Mouse (Mus musculus): ENCODE measurements around the gene Cdc34. TPM values are rescaled to one million over a fixed set of nuclear protein-coding genes. Genes with fewer than 3 reads are reported as not detected.

Gene Cdc34
- polyA plus RNA-seq, 1 experiment from 2014 or later = 80.5 TPM

- Histone ChIP-seq H3K9me3 (replicated peaks; ENCODE audit: control insufficient read depth, low read length) (no peaks in the 10 kb centered on the region), H3K4me1 (ENCODE audit: control insufficient read depth, low read depth, low read length) (peaks cover 32% of the 10 kb centered on the region), H3K4me3 (ENCODE audit: low read depth, low read length) (peak within 1 kb of the TSS; percentile 64), H3K9ac (ENCODE audit: low read depth, low read length) (no peak within 1 kb of the TSS), H3K36me3 (ENCODE audit: control insufficient read depth, insufficient read depth) (peaks cover 8% of the 10 kb centered on the region), H3K4me2 (ENCODE audit: low read depth, low read length) (peak within 1 kb of the TSS; percentile 86), H3K27me3 (ENCODE audit: control insufficient read depth, insufficient read depth, low read depth, low read length) (peaks cover 58% of the 10 kb centered on the region), H3K27ac (ENCODE audit: low read length) (no peak within 1 kb of the TSS)
- ATAC-seq (ENCODE audit: low read depth) = no peak
- 2% methylated on average over 31 of the region's 91 CpGs for WGBS (ENCODE audit: insufficient replicate concordance)
Observed at GRCm38 (mm10) chr10:79716254-79716987, 34.4 kb downstream of the Cdc34 start, which contains the start of gene Hcn2. Gene Hcn2, plus strand, starts transcription at chr10:79716634.

- no peak overlapping the region for H3K27ac ChIP-seq (ENCODE audit: low read length)
- no peak overlapping the region for H3K9ac ChIP-seq (ENCODE audit: low read depth, low read length)
- WGBS (ENCODE audit: insufficient replicate concordance) = under 1% methylated on average over 38 of the region's 44 CpGs
- peak overlapping the region; percentile 64 for H3K4me3 ChIP-seq (ENCODE audit: low read depth, low read length)
- no peaks in the 10 kb centered on the region for H3K9me3 ChIP-seq (replicated peaks; ENCODE audit: control insufficient read depth, low read length)
- no peak for ATAC-seq (ENCODE audit: low read depth)
- peaks cover 2% of the 10 kb centered on the region for H3K36me3 ChIP-seq (ENCODE audit: control insufficient read depth, insufficient read depth)
- peak overlapping the region; percentile 86 for H3K4me2 ChIP-seq (ENCODE audit: low read depth, low read length)
- H3K4me1 ChIP-seq (ENCODE audit: control insufficient read depth, low read depth, low read length) = peaks cover 30% of the 10 kb centered on the region
- peaks cover 58% of the 10 kb centered on the region for H3K27me3 ChIP-seq (ENCODE audit: control insufficient read depth, insufficient read depth, low read depth, low read length)
Observed at GRCm38 (mm10) chr10:79716988-79717355, 35.0 kb downstream of the Cdc34 start.

GRCm38 (mm10) chr10:79717640-79718357, 35.8 kb downstream of the Cdc34 start:
- no peaks in the 10 kb centered on the region for H3K9me3 ChIP-seq (replicated peaks; ENCODE audit: control insufficient read depth, low read length)

GRCm38 (mm10) chr10:79721089-79721488, 39.1 kb downstream of the Cdc34 start:
- WGBS (ENCODE audit: insufficient replicate concordance) = 47% methylated on average over 5 of the region's 5 CpGs
- H3K4me2 ChIP-seq (ENCODE audit: low read depth, low read length) = no peak overlapping the region
- no peaks in the 10 kb centered on the region for H3K9me3 ChIP-seq (replicated peaks; ENCODE audit: control insufficient read depth, low read length)
- no peak for ATAC-seq (ENCODE audit: low read depth)
- H3K27me3 ChIP-seq (ENCODE audit: control insufficient read depth, insufficient read depth, low read depth, low read length) = peaks cover 37% of the 10 kb centered on the region
- peaks cover 16% of the 10 kb centered on the region for H3K4me1 ChIP-seq (ENCODE audit: control insufficient read depth, low read depth, low read length)
- no peak overlapping the region for H3K4me3 ChIP-seq (ENCODE audit: low read depth, low read length)
- H3K27ac ChIP-seq (ENCODE audit: low read length) = no peak overlapping the region
- H3K36me3 ChIP-seq (ENCODE audit: control insufficient read depth, insufficient read depth) = no peaks in the 10 kb centered on the region
- H3K9ac ChIP-seq (ENCODE audit: low read depth, low read length) = no peak overlapping the region

More at GRCm38 (mm10) chr10:79717640-79718357, 35.8 kb downstream of the Cdc34 start:
- 4% methylated on average over 43 of the region's 43 CpGs for WGBS (ENCODE audit: insufficient replicate concordance)
- Histone ChIP-seq H3K4me2 (ENCODE audit: low read depth, low read length) (0 out of 2 replicates have a peak overlapping the region, but pooled peaks have one; percentile 86), H3K4me1 (ENCODE audit: control insufficient read depth, low read depth, low read length) (peaks cover 22% of the 10 kb centered on the region), H3K36me3 (ENCODE audit: control insufficient read depth, insufficient read depth) (no peaks in the 10 kb centered on the region), H3K4me3 (ENCODE audit: low read depth, low read length) (peak overlapping the region; percentile 64; the same call in 1 of the 2 replicates), H3K27me3 (ENCODE audit: control insufficient read depth, insufficient read depth, low read depth, low read length) (peaks cover 58% of the 10 kb centered on the region), H3K27ac (ENCODE audit: low read length) (no peak overlapping the region), H3K9ac (ENCODE audit: low read depth, low read length) (no peak overlapping the region)
- no peak for ATAC-seq (ENCODE audit: low read depth)

DNA sequence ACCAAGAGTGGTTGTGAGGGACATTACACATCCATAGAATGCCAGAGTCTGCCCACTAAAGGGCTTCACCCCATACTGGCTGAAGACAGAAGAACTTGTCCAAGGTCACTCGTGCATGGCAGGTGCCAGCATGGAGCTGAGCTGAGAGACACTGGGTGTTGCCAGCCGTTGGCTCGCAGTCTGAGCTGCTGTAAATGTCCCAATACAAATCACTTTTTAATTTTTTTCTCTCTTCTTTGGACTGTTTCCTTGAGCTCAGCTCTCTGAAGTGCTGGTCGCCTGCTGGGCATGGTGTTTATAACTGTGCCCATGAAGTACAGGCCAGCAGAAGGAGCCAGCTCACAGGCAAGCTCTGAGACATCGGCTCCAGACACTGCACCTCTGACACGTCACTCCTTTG, 41.1 kb downstream of the Cdc34 start:
- no peak for ATAC-seq (ENCODE audit: low read depth)
- WGBS (ENCODE audit: insufficient replicate concordance) = 55% methylated on average over 6 of the region's 6 CpGs
- H3K9me3 ChIP-seq (replicated peaks; ENCODE audit: control insufficient read depth, low read length) = no peaks in the 10 kb centered on the region
- H3K36me3 ChIP-seq (ENCODE audit: control insufficient read depth, insufficient read depth) = no peaks in the 10 kb centered on the region
- H3K4me2 ChIP-seq (ENCODE audit: low read depth, low read length) = no peak overlapping the region
- H3K4me1 ChIP-seq (ENCODE audit: control insufficient read depth, low read depth, low read length) = no peaks in the 10 kb centered on the region
- H3K4me3 ChIP-seq (ENCODE audit: low read depth, low read length) = no peak overlapping the region
- H3K9ac ChIP-seq (ENCODE audit: low read depth, low read length) = no peak overlapping the region
- H3K27me3 ChIP-seq (ENCODE audit: control insufficient read depth, insufficient read depth, low read depth, low read length) = peaks cover 17% of the 10 kb centered on the region
- no peak overlapping the region for H3K27ac ChIP-seq (ENCODE audit: low read length)

DNA sequence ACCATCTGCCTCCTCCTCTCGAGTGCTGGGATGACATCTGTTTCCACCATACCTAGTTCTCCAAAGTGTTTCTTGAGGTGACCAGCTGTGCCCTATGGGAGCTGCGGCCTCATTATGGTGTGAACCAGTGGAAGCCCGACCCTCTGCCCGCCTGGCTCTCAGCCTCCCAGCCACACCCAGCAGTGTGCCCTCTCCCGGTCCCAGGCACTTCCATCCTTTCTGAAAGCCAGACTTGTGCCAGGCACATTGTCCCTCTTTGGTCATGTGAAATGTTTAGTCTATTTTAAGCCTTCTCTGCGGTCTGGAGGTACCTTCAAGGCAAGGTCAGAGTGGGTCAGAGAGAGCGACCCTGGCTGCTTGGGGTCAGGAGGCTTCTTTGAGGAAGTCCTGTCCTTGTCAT, 41.7 kb downstream of the Cdc34 start:
- H3K9me3 ChIP-seq (replicated peaks; ENCODE audit: control insufficient read depth, low read length) = no peaks in the 10 kb centered on the region
- H3K36me3 ChIP-seq (ENCODE audit: control insufficient read depth, insufficient read depth) = no peaks in the 10 kb centered on the region
- no peak overlapping the region for H3K4me3 ChIP-seq (ENCODE audit: low read depth, low read length)
- 63% methylated on average over 7 of the region's 7 CpGs for WGBS (ENCODE audit: insufficient replicate concordance)
- H3K9ac ChIP-seq (ENCODE audit: low read depth, low read length) = no peak overlapping the region
- peaks cover 11% of the 10 kb centered on the region for H3K27me3 ChIP-seq (ENCODE audit: control insufficient read depth, insufficient read depth, low read depth, low read length)
- no peaks in the 10 kb centered on the region for H3K4me1 ChIP-seq (ENCODE audit: control insufficient read depth, low read depth, low read length)
- ATAC-seq (ENCODE audit: low read depth) = no peak
- H3K27ac ChIP-seq (ENCODE audit: low read length) = no peak overlapping the region
- H3K4me2 ChIP-seq (ENCODE audit: low read depth, low read length) = no peak overlapping the region

DNA sequence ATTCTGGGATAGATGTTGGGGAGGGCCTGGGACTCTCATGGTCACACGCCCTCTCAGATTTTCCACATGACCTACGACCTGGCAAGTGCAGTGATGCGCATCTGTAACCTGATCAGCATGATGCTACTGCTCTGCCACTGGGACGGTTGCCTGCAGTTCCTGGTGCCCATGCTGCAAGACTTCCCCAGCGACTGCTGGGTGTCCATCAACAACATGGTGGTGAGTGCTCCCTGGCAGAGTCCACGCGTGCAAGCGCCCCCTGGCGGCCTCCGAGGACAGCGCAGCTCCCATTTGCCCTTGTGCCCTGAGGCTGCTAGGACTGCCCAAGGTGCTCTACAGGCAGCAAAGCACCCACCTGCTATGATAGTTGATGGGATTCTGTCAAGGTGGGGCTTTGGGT, 44.1 kb downstream of the Cdc34 start:
- H3K4me2 ChIP-seq (ENCODE audit: low read depth, low read length) = no peak overlapping the region
- 31% methylated on average over 11 of the region's 11 CpGs for whole genome bisulfite sequencing (ENCODE audit: insufficient replicate concordance)
- H3K36me3 ChIP-seq (ENCODE audit: control insufficient read depth, insufficient read depth) = no peaks in the 10 kb centered on the region
- ATAC-seq (ENCODE audit: low read depth) = peak; percentile 68; the same call in 1 of the 2 replicates
- H3K9ac ChIP-seq (ENCODE audit: low read depth, low read length) = no peak overlapping the region
- no peak overlapping the region for H3K4me3 ChIP-seq (ENCODE audit: low read depth, low read length)
- no peak overlapping the region for H3K27ac ChIP-seq (ENCODE audit: low read length)
- H3K27me3 ChIP-seq (ENCODE audit: control insufficient read depth, insufficient read depth, low read depth, low read length) = no peaks in the 10 kb centered on the region; the same call in 1 of the 2 replicates
- H3K4me1 ChIP-seq (ENCODE audit: control insufficient read depth, low read depth, low read length) = no peaks in the 10 kb centered on the region
- no peaks in the 10 kb centered on the region for H3K9me3 ChIP-seq (replicated peaks; ENCODE audit: control insufficient read depth, low read length)

DNA sequence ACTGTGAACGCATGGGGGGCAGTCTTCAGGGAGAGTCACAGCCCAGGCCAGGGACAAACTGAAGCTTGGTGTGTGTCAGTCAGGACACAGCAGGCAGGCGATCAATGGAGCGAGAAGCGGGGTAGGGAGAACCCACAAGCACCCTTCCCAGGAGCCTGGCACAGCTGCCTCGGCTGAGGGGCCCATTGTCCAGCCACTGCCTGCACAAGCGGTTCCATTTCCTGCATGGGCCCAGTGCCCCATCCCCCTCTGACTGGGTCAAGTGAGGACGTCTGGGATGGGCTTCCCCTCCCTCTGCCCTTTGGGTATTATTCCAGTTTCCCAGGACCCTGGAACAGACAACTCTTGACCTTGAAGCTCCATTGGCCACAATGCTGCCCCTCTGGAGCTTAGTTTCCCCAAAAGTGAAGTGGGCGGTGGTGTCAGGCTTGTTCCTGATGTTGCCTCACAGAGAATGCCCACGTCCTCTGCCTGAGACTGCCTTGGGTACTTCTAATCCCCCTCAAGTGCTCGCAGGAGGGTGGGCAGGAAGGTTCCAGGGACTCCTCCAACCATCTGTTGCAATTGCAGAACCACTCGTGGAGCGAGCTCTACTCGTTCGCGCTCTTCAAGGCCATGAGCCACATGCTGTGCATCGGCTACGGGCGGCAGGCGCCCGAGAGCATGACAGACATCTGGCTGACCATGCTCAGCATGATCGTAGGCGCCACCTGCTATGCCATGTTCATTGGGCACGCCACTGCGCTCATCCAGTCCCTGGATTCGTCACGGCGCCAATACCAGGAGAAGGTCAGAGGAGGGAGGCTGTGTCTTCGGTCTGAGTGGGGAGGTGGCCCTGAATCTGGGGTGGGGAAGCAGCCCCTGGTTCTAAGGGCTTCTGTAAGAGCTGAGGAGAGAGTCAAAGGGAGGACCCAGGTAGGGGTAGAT, 46.6 kb downstream of the Cdc34 start:
- no peaks in the 10 kb centered on the region for H3K4me1 ChIP-seq (ENCODE audit: control insufficient read depth, low read depth, low read length)
- H3K36me3 ChIP-seq (ENCODE audit: control insufficient read depth, insufficient read depth) = no peaks in the 10 kb centered on the region
- no peak overlapping the region for H3K4me2 ChIP-seq (ENCODE audit: low read depth, low read length)
- 54% methylated on average over 28 of the region's 28 CpGs for WGBS (ENCODE audit: insufficient replicate concordance)
- ATAC-seq (ENCODE audit: low read depth) = no peak
- no peaks in the 10 kb centered on the region for H3K9me3 ChIP-seq (replicated peaks; ENCODE audit: control insufficient read depth, low read length)
- H3K9ac ChIP-seq (ENCODE audit: low read depth, low read length) = no peak overlapping the region
- H3K4me3 ChIP-seq (ENCODE audit: low read depth, low read length) = no peak overlapping the region
- no peaks in the 10 kb centered on the region for H3K27me3 ChIP-seq (ENCODE audit: control insufficient read depth, insufficient read depth, low read depth, low read length)
- no peak overlapping the region for H3K27ac ChIP-seq (ENCODE audit: low read length)

Measured in liver, embryonic 16.5 days (tissue).